Comparison of ENCODE assay signal across 16 mouse cellular contexts in the genomic region with DNA sequence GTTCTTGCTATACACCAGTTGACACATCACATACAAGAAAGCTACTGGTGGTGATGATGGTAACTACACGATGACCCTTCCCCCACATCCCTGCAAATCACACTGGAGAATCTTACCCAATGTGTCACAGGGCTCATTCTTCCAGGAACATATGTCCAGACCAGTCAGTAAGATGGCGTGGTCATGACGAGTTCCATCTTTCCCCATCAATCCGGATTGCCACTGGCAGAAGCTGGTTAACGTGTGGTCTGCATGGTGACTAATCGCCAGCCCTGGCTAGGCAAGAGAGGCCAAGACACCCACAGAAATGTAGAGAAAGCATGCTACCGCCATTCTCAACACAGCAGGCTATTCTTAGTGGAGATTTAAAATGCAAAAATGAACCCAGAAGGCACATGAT. TPM values are rescaled to one million over a fixed set of nuclear protein-coding genes. Genes with fewer than 3 reads are reported as not detected.
"Had no signal": no experiment of that assay in that cellular context is flagged by ENCODE, and none has a peak within 500 bp of the region (broad histone marks: within the 10 kb centered on the region; RNA-seq: fewer than 3 reads in every experiment).

No protein-coding gene starts in this region.

- H3K27me3 ChIP-seq: limb, embryonic 13.5 days; neural tube, embryonic 13.5 days; stomach, embryonic 15.5 days had no signal

- H3K4me3 ChIP-seq: limb, embryonic 13.5 days; midbrain, embryonic 10.5 days; neural tube, embryonic 13.5 days; stomach, embryonic 15.5 days had no signal

- H3K27ac ChIP-seq: limb, embryonic 13.5 days; liver, embryonic 14.5 days; midbrain, embryonic 10.5 days; neural tube, embryonic 13.5 days; stomach, embryonic 15.5 days had no signal

- H3K36me3 ChIP-seq: limb, embryonic 13.5 days; midbrain, embryonic 10.5 days; neural tube, embryonic 13.5 days; stomach, embryonic 15.5 days had no signal

- H3K9ac ChIP-seq: limb, embryonic 13.5 days; liver, embryonic 14.5 days; neural tube, embryonic 13.5 days; stomach, embryonic 15.5 days had no signal

- H3K4me2 ChIP-seq: limb, embryonic 13.5 days; neural tube, embryonic 13.5 days; stomach, embryonic 15.5 days had no signal

- DNase-seq: kidney, adult 18-20 months; kidney, postnatal 25 days; left cerebral cortex, postnatal 4 days; lung, adult 18-20 months; lung, postnatal 36 days; midbrain, embryonic 14.5 days; right cerebral cortex, postnatal 14 days; thymus, adult 2 months; thymus, postnatal 25 days had no signal

- H3K9me3 ChIP-seq: limb, embryonic 13.5 days; midbrain, embryonic 10.5 days; neural tube, embryonic 13.5 days; stomach, embryonic 15.5 days had no signal

RNA-seq across cellular contexts. Expression of gene Adamts16, which starts 48.7 kb away (rescaled TPM):
- total RNA-seq: liver, adult 2 months; megakaryocyte, adult 5-6 weeks had no signal
